Mouse (Mus musculus) liver, embryonic 13.5 days (tissue): ENCODE results near the gene D930048N14Rik. TPM values are rescaled to one million over a fixed set of nuclear protein-coding genes. Genes with fewer than 3 reads are reported as not detected.
"Not testable (repeated sequence)": the region's sequence is repeated elsewhere in the genome, so short reads cannot be mapped to it uniquely, and the experiment has no call there.

ENCODE experiments used
- ATAC-seq: fragments of 200-750 bp; cut with Nextera tagmentation; 2 replicates; pipeline ENCODE4 v1.8.0; 2017; ENCODE audit warnings: low read depth, mild to moderate bottlenecking, moderate number of reproducible peaks, moderate library complexity
- DNase-seq: peaks from one replicate; pipeline ENCODE4 v3.0.0; 2022
- H3K27ac ChIP-seq: fragments of 300-500 bp; sonication (generic); 2 replicates; pipeline ENCODE4 v1.5.1; 2015; ENCODE audit warnings: moderate library complexity, mild to moderate bottlenecking, inconsistent platforms
- H3K27me3 ChIP-seq: fragments of 300-500 bp; sonication (generic); 2 replicates; pipeline ENCODE4 v1.6.1; 2015; ENCODE audit warnings: mild to moderate bottlenecking, inconsistent platforms
- H3K36me3 ChIP-seq: fragments of 300-500 bp; sonication (generic); 2 replicates; pipeline ENCODE4 v1.6.1; 2015; ENCODE audit warnings: mild to moderate bottlenecking, inconsistent platforms
- H3K4me1 ChIP-seq: fragments of 300-500 bp; sonication (generic); replicated peaks from 2 replicates; pipeline ENCODE4 v1.6.1; 2015; ENCODE audit warnings: inconsistent platforms
- H3K4me2 ChIP-seq: fragments of 300-500 bp; sonication (generic); 2 replicates; pipeline ENCODE4 v1.6.1; 2015; ENCODE audit warnings: inconsistent platforms, mild to moderate bottlenecking, moderate library complexity
- H3K4me3 ChIP-seq: fragments of 300-500 bp; sonication (generic); replicated peaks from 2 replicates; pipeline ENCODE4 v1.5.1; 2015; ENCODE audit warnings: mild to moderate bottlenecking, inconsistent platforms
- H3K9ac ChIP-seq: fragments of 300-500 bp; sonication (generic); 2 replicates; pipeline ENCODE4 v1.6.1; 2015; ENCODE audit warnings: mild to moderate bottlenecking, inconsistent platforms
- H3K9me3 ChIP-seq: fragments of 300-500 bp; sonication (generic); replicated peaks from 2 replicates; pipeline ENCODE4 v1.6.1; 2016; ENCODE audit warnings: inconsistent platforms
- WGBS: fragments of 180-500 bp; shearing (Covaris S2); methylation state at CpG from one replicate; pipeline ENCODE4 v1.1.7; 2015; ENCODE audit not compliant: insufficient replicate concordance; 5-methylcytosine and 5-hydroxymethylcytosine counted together
- polyA plus RNA-seq: library from polyadenylated mRNA; unstranded; fragments of >200 nt; fragmentation: Nextera tagmentation; extraction: Ambion mirVana; gene quantifications from 2 replicates; pipeline ENCODE4 v1.2.1, GENCODE M21; 2015

The D930048N14Rik gene
- polyA plus RNA-seq, 1 experiment from 2014 or later, result 0.29 TPM

GRCm38 (mm10) chr11:51632130-51632753, 18.5 kb upstream of the D930048N14Rik start:
- ATAC-seq (no peak), DNase-seq (no peak)
- Histone ChIP-seq H3K4me3 (no peak overlapping the region), H3K27me3 (no peaks in the 10 kb centered on the region), H3K27ac (peak overlapping the region; percentile 32; the same call in 1 of the 2 replicates), H3K4me1 (peaks cover 58% of the 10 kb centered on the region), H3K9ac (no peak overlapping the region), H3K4me2 (no peak overlapping the region), H3K36me3 (peaks cover 27% of the 10 kb centered on the region), H3K9me3 (no peaks in the 10 kb centered on the region)
- WGBS, result 60% methylated on average over 6 of the region's 6 CpGs

DNA sequence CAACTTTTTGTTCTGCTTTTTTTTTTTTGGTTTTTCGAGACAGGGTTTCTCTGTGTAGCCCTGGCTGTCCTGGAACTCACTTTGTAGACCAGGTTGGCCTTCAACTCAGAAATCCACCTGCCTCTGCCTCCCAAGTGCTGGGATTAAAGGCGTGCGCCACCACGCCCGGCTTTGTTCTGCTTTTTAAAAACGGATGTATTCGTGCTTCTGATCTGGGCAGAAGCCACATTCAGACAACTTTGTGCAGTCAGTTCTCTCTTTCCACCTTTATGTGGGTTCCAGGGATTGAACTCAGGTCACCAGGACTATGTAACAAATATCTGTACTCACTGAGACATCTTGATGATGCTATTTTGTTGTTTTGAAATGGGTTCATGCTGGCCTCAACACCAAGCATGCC, 17.6 kb upstream of the D930048N14Rik start:
- H3K4me3 ChIP-seq, ATAC-seq: not testable (repeated sequence)

DNA sequence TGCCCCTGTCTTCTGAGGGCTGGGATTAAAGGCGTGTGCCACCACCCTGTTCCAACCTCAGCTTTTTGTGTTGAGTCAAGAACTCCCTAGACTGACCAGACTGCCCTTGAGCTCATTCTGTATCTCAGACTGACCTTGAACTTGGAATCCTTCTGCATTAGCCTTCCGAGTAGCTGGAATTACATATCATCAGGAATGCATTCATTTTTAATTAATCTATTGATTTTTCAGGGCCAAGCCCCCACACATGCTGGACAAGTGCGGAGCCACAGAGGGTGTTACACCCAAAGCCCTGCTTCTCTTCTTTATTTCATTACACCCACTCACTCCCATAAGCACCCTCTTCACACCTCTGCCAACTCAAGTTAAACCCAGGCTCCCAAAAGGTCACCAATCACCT, 17.0 kb upstream of the D930048N14Rik start:
- peak overlapping the region; percentile 24; the same call in 1 of the 2 replicates for H3K9ac ChIP-seq
- no peak overlapping the region for H3K4me3 ChIP-seq
- no peaks in the 10 kb centered on the region for H3K9me3 ChIP-seq
- no peak for DNase-seq
- H3K27ac ChIP-seq, result peak overlapping the region; percentile 91
- H3K27me3 ChIP-seq, result 0 out of 2 replicates have a peak, but pooled peaks cover 2% of the 10 kb centered on the region
- ATAC-seq, result no peak
- peaks cover 12% of the 10 kb centered on the region for H3K36me3 ChIP-seq
- no peak overlapping the region for H3K4me2 ChIP-seq
- peaks cover 71% of the 10 kb centered on the region for H3K4me1 ChIP-seq
- WGBS, result 90% methylated on average over 3 of the region's 3 CpGs

More for the DNA sequence above, 17.6 kb upstream of the D930048N14Rik start:
- H3K4me2 ChIP-seq, H3K9ac ChIP-seq, H3K9me3 ChIP-seq, H3K27me3 ChIP-seq, DNase-seq, H3K27ac ChIP-seq: not testable (repeated sequence)
- H3K4me1 ChIP-seq, result peaks cover 67% of the 10 kb centered on the region
- H3K36me3 ChIP-seq, result peaks cover 17% of the 10 kb centered on the region
- 66% methylated on average over 7 of the region's 7 CpGs for WGBS

GRCm38 (mm10) chr11:51635127-51635524, 15.6 kb upstream of the D930048N14Rik start:
- Histone ChIP-seq H3K4me3 (peak overlapping the region; percentile 82), H3K27ac (peak overlapping the region; percentile 91), H3K9ac (peak overlapping the region; percentile 85), H3K4me1 (peaks cover 64% of the 10 kb centered on the region), H3K4me2 (peak overlapping the region; percentile 86), H3K27me3 (0 out of 2 replicates have a peak, but pooled peaks cover 2% of the 10 kb centered on the region), H3K9me3 (no peaks in the 10 kb centered on the region), H3K36me3 (peaks cover 3% of the 10 kb centered on the region; the same call in 1 of the 2 replicates)
- peak; percentile 37 for ATAC-seq
- DNase-seq, result no peak
- 2% methylated on average over 6 of the region's 6 CpGs for WGBS

GRCm38 (mm10) chr11:51635525-51636322, 15.0 kb upstream of the D930048N14Rik start, which contains the start of gene Rmnd5b:
Gene Rmnd5b, minus strand, starts transcription at chr11:51635896.
- DNase-seq (peak; percentile 80), ATAC-seq (peak; percentile 84)
- H3K4me2 ChIP-seq, result peak within 1 kb of the TSS; percentile 86
- 0 out of 2 replicates have a peak, but pooled peaks cover 2% of the 10 kb centered on the region for H3K27me3 ChIP-seq
- H3K9ac ChIP-seq, result peak within 1 kb of the TSS; percentile 85
- peaks cover 1% of the 10 kb centered on the region; the same call in 1 of the 2 replicates for H3K36me3 ChIP-seq
- no peaks in the 10 kb centered on the region for H3K9me3 ChIP-seq
- peaks cover 61% of the 10 kb centered on the region for H3K4me1 ChIP-seq
- WGBS, result under 1% methylated on average over 61 of the region's 61 CpGs
- peak within 1 kb of the TSS; percentile 91 for H3K27ac ChIP-seq
- peak within 1 kb of the TSS; percentile 82 for H3K4me3 ChIP-seq

- WGBS, result 3% methylated on average over 6 of the region's 6 CpGs
These were observed 14.4 kb upstream of the D930048N14Rik start for GRCm38 (mm10) chr11:51636323-51636684.

DNA sequence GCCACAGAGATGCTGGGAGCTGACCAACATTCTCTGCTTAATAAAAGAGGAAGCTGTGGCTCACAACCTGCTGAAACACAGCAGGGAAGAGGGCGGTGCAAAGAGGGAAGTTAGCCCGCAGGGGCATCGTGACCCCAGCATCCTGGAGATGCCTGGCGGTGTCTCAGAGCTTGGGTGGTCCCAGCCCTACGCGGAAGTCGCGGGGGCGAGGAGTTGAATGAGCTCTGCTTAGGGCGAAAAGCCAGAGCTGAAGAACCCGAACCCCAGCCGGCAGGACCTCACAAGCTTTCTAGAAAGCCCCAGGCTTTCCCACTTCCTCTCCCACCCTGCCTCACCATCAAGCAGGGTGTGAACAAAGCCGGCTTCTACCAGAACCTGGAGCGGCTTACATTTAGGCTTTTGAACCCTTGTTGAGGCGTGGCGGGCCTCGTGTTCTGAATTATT, 12.8 kb upstream of the D930048N14Rik start:
- no peak for ATAC-seq
- Histone ChIP-seq H3K9me3 (no peaks in the 10 kb centered on the region), H3K4me1 (peaks cover 49% of the 10 kb centered on the region), H3K4me3 (peak overlapping the region; percentile 25), H3K36me3 (no peaks in the 10 kb centered on the region), H3K4me2 (peak overlapping the region; percentile 54), H3K9ac (peak overlapping the region; percentile 42), H3K27me3 (0 out of 2 replicates have a peak, but pooled peaks cover 2% of the 10 kb centered on the region), H3K27ac (no peak overlapping the region)
- WGBS, result 6% methylated on average over 17 of the region's 17 CpGs
- DNase-seq, result no peak

More at GRCm38 (mm10) chr11:51636323-51636684, 14.4 kb upstream of the D930048N14Rik start:
- Histone ChIP-seq H3K36me3 (no peaks in the 10 kb centered on the region; the same call in 1 of the 2 replicates), H3K4me1 (peaks cover 61% of the 10 kb centered on the region), H3K9ac (peak overlapping the region; percentile 85), H3K9me3 (no peaks in the 10 kb centered on the region), H3K4me3 (peak overlapping the region; percentile 82), H3K27me3 (0 out of 2 replicates have a peak, but pooled peaks cover 2% of the 10 kb centered on the region), H3K4me2 (peak overlapping the region; percentile 86), H3K27ac (peak overlapping the region; percentile 91)
- peak; percentile 49 for ATAC-seq
- DNase-seq, result peak; percentile 67

DNA sequence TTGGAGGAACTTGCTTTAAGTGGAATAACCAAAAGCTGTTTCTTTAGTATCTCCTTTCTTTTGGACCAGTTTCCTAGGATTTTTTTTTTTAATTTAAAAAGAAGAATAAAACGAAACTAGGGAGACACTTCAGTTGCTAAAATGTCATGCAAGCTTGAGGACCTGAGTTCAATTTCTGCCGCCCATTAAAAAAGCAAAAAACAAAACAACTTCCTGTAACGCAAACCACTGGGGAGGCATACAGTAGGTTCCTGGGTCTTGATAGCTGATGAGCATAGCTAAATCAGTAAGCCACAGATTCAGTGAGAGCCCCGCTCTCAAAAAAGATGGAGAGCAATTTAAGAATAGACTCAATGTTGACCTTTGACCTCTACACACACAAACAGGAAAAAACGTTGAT, 12.3 kb upstream of the D930048N14Rik start:
- Histone ChIP-seq H3K27me3 (0 out of 2 replicates have a peak, but pooled peaks cover 2% of the 10 kb centered on the region), H3K36me3 (no peaks in the 10 kb centered on the region), H3K9ac (peak overlapping the region; percentile 42; the same call in 1 of the 2 replicates), H3K4me3 (no peak overlapping the region), H3K27ac (no peak overlapping the region), H3K9me3 (no peaks in the 10 kb centered on the region), H3K4me2 (peak overlapping the region; percentile 54), H3K4me1 (peaks cover 47% of the 10 kb centered on the region)
- 50% methylated on average over 5 of the region's 5 CpGs for WGBS
- DNase-seq (no peak), ATAC-seq (no peak)

- ATAC-seq, result no peak
- DNase-seq, result no peak
- no peaks in the 10 kb centered on the region for H3K9me3 ChIP-seq
- 74% methylated on average over 7 of the region's 7 CpGs for WGBS
- H3K4me1 ChIP-seq, result peaks cover 31% of the 10 kb centered on the region
- no peak overlapping the region for H3K4me3 ChIP-seq
- H3K36me3 ChIP-seq, result 0 out of 2 replicates have a peak, but pooled peaks cover 3% of the 10 kb centered on the region
- H3K4me2 ChIP-seq, result no peak overlapping the region
- no peak overlapping the region for H3K9ac ChIP-seq
- H3K27me3 ChIP-seq, result peaks cover 10% of the 10 kb centered on the region
- H3K27ac ChIP-seq, result no peak overlapping the region
These were observed 10.0 kb upstream of the D930048N14Rik start for GRCm38 (mm10) chr11:51640748-51641147.

- 61% methylated on average over 9 of the region's 9 CpGs for WGBS
- 0 out of 2 replicates have a peak overlapping the region, but pooled peaks have one; percentile 10 for H3K9ac ChIP-seq
These were observed 7.6 kb upstream of the D930048N14Rik start for GRCm38 (mm10) chr11:51643202-51643601.

GRCm38 (mm10) chr11:51643761-51644160, 7.0 kb upstream of the D930048N14Rik start:
- 0 out of 2 replicates have a peak, but pooled peaks cover 3% of the 10 kb centered on the region for H3K36me3 ChIP-seq
- H3K4me3 ChIP-seq, result no peak overlapping the region
- ATAC-seq, result no peak
- H3K9me3 ChIP-seq, result no peaks in the 10 kb centered on the region
- H3K27me3 ChIP-seq, result peaks cover 18% of the 10 kb centered on the region
- H3K4me2 ChIP-seq, result no peak overlapping the region; the same call in 1 of the 2 replicates
- peaks cover 18% of the 10 kb centered on the region for H3K4me1 ChIP-seq
- WGBS, result 52% methylated on average over 15 of the region's 15 CpGs
- H3K9ac ChIP-seq, result no peak overlapping the region
- no peak overlapping the region for H3K27ac ChIP-seq
- DNase-seq, result no peak

More at GRCm38 (mm10) chr11:51643202-51643601, 7.6 kb upstream of the D930048N14Rik start:
- H3K4me3 ChIP-seq, result no peak overlapping the region
- ATAC-seq, result no peak
- H3K36me3 ChIP-seq, result 0 out of 2 replicates have a peak, but pooled peaks cover 3% of the 10 kb centered on the region
- peaks cover 21% of the 10 kb centered on the region for H3K4me1 ChIP-seq
- no peak overlapping the region for H3K27ac ChIP-seq
- H3K27me3 ChIP-seq, result peaks cover 12% of the 10 kb centered on the region
- no peaks in the 10 kb centered on the region for H3K9me3 ChIP-seq
- no peak overlapping the region for H3K4me2 ChIP-seq
- DNase-seq, result no peak
